Mouse (Mus musculus): Measurements from ENCODE around the gene Sp9. TPM values are rescaled to one million over a fixed set of nuclear protein-coding genes. Genes with fewer than 3 reads are reported as not detected.

Gene Sp9
- polyA plus RNA-seq, 1 experiment from 2014 or later, result not detected

- no peak for DNase-seq (ENCODE audit: low spot score)
These were observed 34.3 kb downstream of the Sp9 start for GRCm38 (mm10) chr2:73306006-73306405.

- DNase-seq (ENCODE audit: low spot score), result peak; percentile 98
These were observed 40.7 kb downstream of the Sp9 start, which contains the start of the genes Scrn3 and Cir1 for GRCm38 (mm10) chr2:73312152-73313116. Scrn3 (plus strand) TSS chr2:73312601. Cir1 (minus strand) TSS chr2:73312701.

GRCm38 (mm10) chr2:73313117-73313501 lies 41.4 kb downstream of the Sp9 start:
- DNase-seq (ENCODE audit: low spot score), result peak; percentile 25

GRCm38 (mm10) chr2:73314311-73314710 lies 42.6 kb downstream of the Sp9 start:
- DNase-seq (ENCODE audit: low spot score), result no peak

DNA sequence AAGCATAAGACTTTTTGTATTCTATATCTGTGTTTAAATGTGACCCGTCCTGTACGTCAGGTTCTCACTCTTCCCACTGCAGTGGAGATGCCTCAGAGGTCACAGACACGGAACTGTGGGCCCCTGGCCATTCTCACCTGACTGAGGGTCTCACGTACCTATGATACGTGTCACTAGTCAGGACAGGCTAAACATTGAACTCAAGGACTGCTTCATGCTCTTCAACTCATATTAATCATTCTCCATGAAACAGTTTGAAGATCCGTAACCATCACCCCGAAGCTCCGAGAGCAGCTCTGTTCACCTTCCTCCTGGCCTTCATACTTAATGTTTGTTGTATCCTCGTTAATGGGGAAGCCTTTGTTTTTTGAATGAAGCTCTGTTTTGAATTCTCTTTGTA lies 45.7 kb downstream of the Sp9 start:
- DNase-seq (ENCODE audit: low spot score), result no peak

DNA sequence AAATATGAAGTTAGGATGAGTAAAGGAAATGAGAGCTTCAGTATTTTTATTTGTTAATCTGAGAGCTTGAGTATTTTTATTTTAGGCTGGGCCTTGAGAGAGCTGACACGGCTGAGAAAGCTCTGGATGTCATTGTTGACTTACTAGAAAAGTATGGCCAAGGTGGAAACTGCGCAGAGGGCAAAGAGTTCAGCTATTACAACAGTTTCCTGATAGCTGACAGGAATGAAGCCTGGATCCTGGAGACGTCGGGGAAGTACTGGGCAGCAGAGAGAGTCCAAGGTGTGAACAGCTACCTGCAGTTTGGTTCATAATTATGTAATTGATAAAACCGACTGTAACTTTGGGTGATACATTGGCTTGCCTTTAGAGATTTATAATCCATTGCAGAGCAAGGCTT lies 47.5 kb downstream of the Sp9 start:
- no peak for DNase-seq (ENCODE audit: low spot score)

DNA sequence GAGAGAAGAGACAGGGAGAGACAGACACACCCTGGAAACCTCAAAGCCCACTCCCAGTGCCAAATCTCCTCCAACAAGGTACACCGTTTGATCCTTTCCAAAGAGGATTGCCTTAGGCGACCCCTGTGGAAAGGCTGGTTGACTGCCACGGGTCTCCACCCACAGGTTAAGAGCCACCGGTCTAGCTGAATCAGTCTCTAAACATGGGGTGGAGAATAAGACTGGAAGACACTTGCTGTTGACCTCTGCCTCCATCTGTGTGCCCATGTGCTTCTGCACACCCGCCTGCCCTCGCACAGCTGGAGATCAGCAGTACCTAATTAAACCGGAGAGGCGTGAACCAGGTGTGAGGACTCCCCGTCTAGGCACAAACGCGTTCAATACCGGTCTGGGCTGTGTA lies 51.3 kb downstream of the Sp9 start:
- no peak for DNase-seq (ENCODE audit: low spot score)

GRCm38 (mm10) chr2:73325871-73326270 lies 54.1 kb downstream of the Sp9 start:
- no peak for DNase-seq (ENCODE audit: low spot score)

Other genes starting within 250 kb of the Sp9 start
- 90.4 and 92.0 TPM in 2 replicates for gene Ola1, start 53.0 kb upstream of the Sp9 start, polyA plus RNA-seq (2015; fragmentation: Nextera tagmentation; extraction: Ambion mirVana)
- gene Scrn3, start 40.7 kb downstream of the Sp9 start, polyA plus RNA-seq (2015; fragmentation: Nextera tagmentation; extraction: Ambion mirVana), result 7.1 and 7.6 TPM in 2 replicates
- gene Cir1, start 40.8 kb downstream of the Sp9 start, polyA plus RNA-seq (2015; fragmentation: Nextera tagmentation; extraction: Ambion mirVana), result 29.7 and 30.9 TPM in 2 replicates
- 2.6 and 2.8 TPM in 2 replicates for gene Gpr155, start 114.6 kb downstream of the Sp9 start, polyA plus RNA-seq (2015; fragmentation: Nextera tagmentation; extraction: Ambion mirVana)

Data from thymus, postnatal 0 days (tissue).